Mouse (Mus musculus): Measurements from ENCODE around the gene Ank3.

Gene Ank3

GRCm38 (mm10) chr10:69471841-69472240 lies 73.3 kb downstream of the Ank3 start:
- no peak for DNase-seq (ENCODE audit: low read depth, low spot score)

- no peak for DNase-seq (ENCODE audit: low read depth, low spot score)
Observed at GRCm38 (mm10) chr10:69476871-69477270, 78.3 kb downstream of the Ank3 start.

GRCm38 (mm10) chr10:69477656-69478055 lies 79.1 kb downstream of the Ank3 start:
- no peak for DNase-seq (ENCODE audit: low read depth, low spot score)

GRCm38 (mm10) chr10:69478831-69479230 lies 80.3 kb downstream of the Ank3 start:
- peak; percentile 27 for DNase-seq (ENCODE audit: low read depth, low spot score)

- peak; percentile 83 for DNase-seq (ENCODE audit: low read depth, low spot score)
Observed at GRCm38 (mm10) chr10:69485191-69485786, 86.7 kb downstream of the Ank3 start.

GRCm38 (mm10) chr10:69490182-69490581 lies 91.6 kb downstream of the Ank3 start:
- no peak for DNase-seq (ENCODE audit: low read depth, low spot score)

GRCm38 (mm10) chr10:69491975-69492374 lies 93.4 kb downstream of the Ank3 start:
- DNase-seq (ENCODE audit: low read depth, low spot score) = no peak

- peak; percentile 37 for DNase-seq (ENCODE audit: low read depth, low spot score)
Observed at GRCm38 (mm10) chr10:69497382-69497781, 98.8 kb downstream of the Ank3 start.

- DNase-seq (ENCODE audit: low read depth, low spot score) = peak; percentile 91
Observed at GRCm38 (mm10) chr10:69500171-69500860, 101.7 kb downstream of the Ank3 start.

- no peak for DNase-seq (ENCODE audit: low read depth, low spot score)
Observed at GRCm38 (mm10) chr10:69503791-69504190, 105.2 kb downstream of the Ank3 start.

GRCm38 (mm10) chr10:69507719-69508118 lies 109.1 kb downstream of the Ank3 start:
- no peak for DNase-seq (ENCODE audit: low read depth, low spot score)

GRCm38 (mm10) chr10:69510392-69510791 lies 111.8 kb downstream of the Ank3 start:
- DNase-seq (ENCODE audit: low read depth, low spot score) = peak; percentile 68

GRCm38 (mm10) chr10:69511234-69511633 lies 112.7 kb downstream of the Ank3 start:
- DNase-seq (ENCODE audit: low read depth, low spot score) = no peak

GRCm38 (mm10) chr10:69521977-69522376 lies 123.4 kb downstream of the Ank3 start:
- no peak for DNase-seq (ENCODE audit: low read depth, low spot score)

GRCm38 (mm10) chr10:69523202-69523601 lies 124.6 kb downstream of the Ank3 start:
- no peak for DNase-seq (ENCODE audit: low read depth, low spot score)

- no peak for DNase-seq (ENCODE audit: low read depth, low spot score)
Observed at GRCm38 (mm10) chr10:69527318-69527717, 128.7 kb downstream of the Ank3 start.

- no peak for DNase-seq (ENCODE audit: low read depth, low spot score)
Observed at GRCm38 (mm10) chr10:69528746-69529145, 130.2 kb downstream of the Ank3 start.

- DNase-seq (ENCODE audit: low read depth, low spot score) = no peak
Observed at GRCm38 (mm10) chr10:69530326-69530725, 131.8 kb downstream of the Ank3 start.

GRCm38 (mm10) chr10:69531569-69531968 lies 133.0 kb downstream of the Ank3 start:
- DNase-seq (ENCODE audit: low read depth, low spot score) = no peak

- no peak for DNase-seq (ENCODE audit: low read depth, low spot score)
Observed at GRCm38 (mm10) chr10:69532169-69532730, 133.7 kb downstream of the Ank3 start.

- DNase-seq (ENCODE audit: low read depth, low spot score) = peak; percentile 89
Observed at GRCm38 (mm10) chr10:69533505-69534388, 135.2 kb downstream of the Ank3 start.

GRCm38 (mm10) chr10:69534716-69535115 lies 136.1 kb downstream of the Ank3 start:
- peak; percentile 58 for DNase-seq (ENCODE audit: low read depth, low spot score)
